Mouse (Mus musculus): ENCODE results near the gene Naaladl2. TPM values are rescaled to one million over a fixed set of nuclear protein-coding genes. Genes with fewer than 3 reads are reported as not detected.

Gene Naaladl2
- polyA plus RNA-seq, 1 experiment from 2014 or later: 2.8 TPM

GRCm38 (mm10) chr3:24126200-24126599 lies 1017.9 kb downstream of the Naaladl2 start:
- Histone ChIP-seq H3K4me2 (replicated peaks; ENCODE audit: low read depth) (no peak overlapping the region), H3K9ac (ENCODE audit: low read depth, low read length) (no peak overlapping the region), H3K27ac (ENCODE audit: low read depth, low read length) (no peak overlapping the region), H3K9me3 (ENCODE audit: control insufficient read depth) (no peaks in the 10 kb centered on the region), H3K4me3 (ENCODE audit: low read depth, low read length) (no peak overlapping the region), H3K27me3 (replicated peaks; ENCODE audit: control insufficient read depth, insufficient read depth, low read length) (no peaks in the 10 kb centered on the region), H3K4me1 (replicated peaks; ENCODE audit: control insufficient read depth, insufficient read depth, low read length) (no peaks in the 10 kb centered on the region), H3K36me3 (ENCODE audit: control insufficient read depth, insufficient read depth) (no peaks in the 10 kb centered on the region)
- WGBS: 75% methylated on average over 1 of the region's 1 CpGs
- no peak for ATAC-seq
- TF ChIP-seq CTCF (IDR thresholded peaks at IDR 0.05; ENCODE audit: low read depth): no peak

DNA sequence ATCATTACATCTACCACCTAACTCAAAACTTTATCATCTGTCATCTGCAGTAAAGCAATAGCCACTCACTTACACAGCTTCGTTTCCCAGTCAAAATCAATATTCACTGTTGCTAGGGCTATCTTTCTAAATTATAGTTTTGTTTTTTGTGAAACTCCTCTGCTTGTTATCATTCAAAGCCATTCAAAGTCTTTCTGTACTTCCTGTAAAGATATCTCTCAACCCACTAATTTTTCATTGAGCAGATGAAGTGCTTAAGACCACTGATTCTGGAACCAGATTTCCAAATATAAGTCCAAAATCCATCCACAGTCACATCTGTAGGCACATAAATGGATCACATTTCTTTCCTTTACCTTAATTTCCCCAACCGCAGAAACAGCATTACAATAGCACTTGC lies 1020.0 kb downstream of the Naaladl2 start:
- Histone ChIP-seq H3K4me3 (ENCODE audit: low read depth, low read length) (no peak overlapping the region), H3K36me3 (ENCODE audit: control insufficient read depth, insufficient read depth) (no peaks in the 10 kb centered on the region), H3K9me3 (ENCODE audit: control insufficient read depth) (no peaks in the 10 kb centered on the region), H3K4me1 (replicated peaks; ENCODE audit: control insufficient read depth, insufficient read depth, low read length) (no peaks in the 10 kb centered on the region), H3K4me2 (replicated peaks; ENCODE audit: low read depth) (no peak overlapping the region), H3K27ac (ENCODE audit: low read depth, low read length) (no peak overlapping the region), H3K9ac (ENCODE audit: low read depth, low read length) (no peak overlapping the region), H3K27me3 (replicated peaks; ENCODE audit: control insufficient read depth, insufficient read depth, low read length) (no peaks in the 10 kb centered on the region)
- ATAC-seq: no peak
- no peak for TF ChIP-seq CTCF (IDR thresholded peaks at IDR 0.05; ENCODE audit: low read depth)
- WGBS: 71% methylated on average over 2 of the region's 2 CpGs

DNA sequence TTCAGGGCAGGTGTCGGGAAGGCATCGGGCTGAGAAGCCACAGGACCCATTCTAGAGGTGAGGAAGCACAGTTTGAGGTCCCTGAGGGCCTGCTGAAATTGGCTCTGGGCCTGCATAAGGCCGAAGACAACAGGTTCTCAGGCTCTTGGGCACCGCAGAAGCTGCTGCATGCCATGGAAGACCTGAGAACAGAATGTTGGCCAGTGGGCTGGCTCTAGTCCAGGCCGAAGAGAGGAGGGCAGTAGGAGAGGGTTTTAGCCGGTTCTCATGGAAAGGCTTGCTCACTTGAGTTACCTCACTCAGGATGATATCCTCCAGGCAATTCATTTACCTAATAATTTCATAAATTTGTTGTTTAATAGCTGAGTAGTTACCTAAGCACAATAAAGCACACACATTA lies 1025.9 kb downstream of the Naaladl2 start:
- Histone ChIP-seq H3K9me3 (ENCODE audit: control insufficient read depth) (no peaks in the 10 kb centered on the region), H3K36me3 (ENCODE audit: control insufficient read depth, insufficient read depth) (no peaks in the 10 kb centered on the region), H3K4me3 (ENCODE audit: low read depth, low read length) (no peak overlapping the region), H3K27ac (ENCODE audit: low read depth, low read length) (no peak overlapping the region), H3K4me1 (replicated peaks; ENCODE audit: control insufficient read depth, insufficient read depth, low read length) (no peaks in the 10 kb centered on the region), H3K4me2 (replicated peaks; ENCODE audit: low read depth) (no peak overlapping the region), H3K27me3 (replicated peaks; ENCODE audit: control insufficient read depth, insufficient read depth, low read length) (no peaks in the 10 kb centered on the region), H3K9ac (ENCODE audit: low read depth, low read length) (no peak overlapping the region)
- 92% methylated on average over 6 of the region's 6 CpGs for WGBS
- no peak for ATAC-seq
- TF ChIP-seq CTCF (IDR thresholded peaks at IDR 0.05; ENCODE audit: low read depth): no peak

DNA sequence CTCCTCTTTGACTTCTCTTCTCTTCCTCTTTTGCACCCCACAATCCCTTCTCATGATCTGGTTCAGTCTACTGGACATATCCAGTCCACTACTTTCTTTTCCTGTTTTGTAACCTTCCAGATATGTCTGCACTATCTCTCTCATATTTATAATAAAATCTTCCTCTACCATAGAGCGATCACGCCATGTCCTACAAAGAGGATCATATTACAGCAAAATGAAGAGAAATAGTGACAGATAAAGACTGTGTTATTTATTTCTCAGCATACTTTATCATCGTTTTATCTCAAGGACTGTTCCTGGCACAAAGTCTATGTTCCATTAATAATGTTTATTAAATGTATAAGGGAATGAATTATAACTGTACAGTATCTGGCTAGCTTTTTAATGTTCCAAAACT lies 1029.2 kb downstream of the Naaladl2 start:
- Histone ChIP-seq H3K27ac (ENCODE audit: low read depth, low read length) (no peak overlapping the region), H3K4me3 (ENCODE audit: low read depth, low read length) (no peak overlapping the region), H3K4me1 (replicated peaks; ENCODE audit: control insufficient read depth, insufficient read depth, low read length) (no peaks in the 10 kb centered on the region), H3K9ac (ENCODE audit: low read depth, low read length) (no peak overlapping the region), H3K4me2 (replicated peaks; ENCODE audit: low read depth) (no peak overlapping the region), H3K36me3 (ENCODE audit: control insufficient read depth, insufficient read depth) (no peaks in the 10 kb centered on the region), H3K27me3 (replicated peaks; ENCODE audit: control insufficient read depth, insufficient read depth, low read length) (no peaks in the 10 kb centered on the region), H3K9me3 (ENCODE audit: control insufficient read depth) (no peaks in the 10 kb centered on the region)
- WGBS: 62% methylated on average over 3 of the region's 3 CpGs
- ATAC-seq: no peak
- no peak for TF ChIP-seq CTCF (IDR thresholded peaks at IDR 0.05; ENCODE audit: low read depth)

DNA sequence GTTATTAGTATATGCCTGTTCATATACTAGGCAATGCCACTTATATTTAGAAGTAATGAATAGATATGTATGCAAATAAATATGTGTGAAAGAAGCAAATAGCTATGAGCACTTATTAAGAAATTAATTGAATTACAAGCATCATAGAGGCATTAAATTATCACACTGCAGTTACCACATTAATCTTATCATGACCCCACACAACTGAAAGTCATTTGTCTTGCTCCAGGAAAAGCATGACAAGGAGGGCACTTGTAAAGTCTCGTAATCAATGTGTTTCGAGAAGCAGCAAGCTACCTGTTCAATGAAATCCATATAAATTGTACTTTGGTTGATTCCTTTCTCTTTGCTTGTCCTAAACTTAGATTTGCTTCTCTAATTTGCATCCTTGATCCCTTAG lies 1030.7 kb downstream of the Naaladl2 start:
- no peak overlapping the region for H3K27ac ChIP-seq (ENCODE audit: low read depth, low read length)
- H3K4me1 ChIP-seq (replicated peaks; ENCODE audit: control insufficient read depth, insufficient read depth, low read length): no peaks in the 10 kb centered on the region
- no peaks in the 10 kb centered on the region for H3K9me3 ChIP-seq (ENCODE audit: control insufficient read depth)
- no peak for ATAC-seq
- no peak overlapping the region for H3K4me2 ChIP-seq (replicated peaks; ENCODE audit: low read depth)
- no peak for TF ChIP-seq CTCF (IDR thresholded peaks at IDR 0.05; ENCODE audit: low read depth)
- H3K36me3 ChIP-seq (ENCODE audit: control insufficient read depth, insufficient read depth): no peaks in the 10 kb centered on the region
- no peak overlapping the region for H3K4me3 ChIP-seq (ENCODE audit: low read depth, low read length)
- H3K9ac ChIP-seq (ENCODE audit: low read depth, low read length): no peak overlapping the region
- 58% methylated on average over 2 of the region's 2 CpGs for WGBS
- no peaks in the 10 kb centered on the region for H3K27me3 ChIP-seq (replicated peaks; ENCODE audit: control insufficient read depth, insufficient read depth, low read length)

DNA sequence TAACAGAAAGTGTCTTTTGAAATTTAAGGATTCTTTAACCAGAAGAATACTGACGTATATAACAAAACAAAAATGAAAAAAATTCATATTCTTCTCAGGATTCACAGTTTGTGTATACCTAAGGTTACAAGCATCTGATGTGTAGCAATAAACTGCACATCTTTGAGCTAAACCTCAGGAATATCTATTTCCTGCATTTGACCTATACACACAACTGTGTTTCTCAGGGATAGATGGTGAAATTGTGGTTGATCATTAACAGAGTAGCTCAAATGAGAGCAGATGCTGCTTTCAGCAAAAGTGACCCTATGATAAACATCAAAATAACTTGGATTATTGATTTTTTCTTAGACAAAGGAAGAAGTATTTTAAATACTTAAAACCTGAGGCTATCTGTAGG lies 1037.7 kb downstream of the Naaladl2 start:
- ATAC-seq: no peak
- Histone ChIP-seq H3K9me3 (ENCODE audit: control insufficient read depth) (no peaks in the 10 kb centered on the region), H3K4me2 (replicated peaks; ENCODE audit: low read depth) (no peak overlapping the region), H3K27me3 (replicated peaks; ENCODE audit: control insufficient read depth, insufficient read depth, low read length) (no peaks in the 10 kb centered on the region), H3K9ac (ENCODE audit: low read depth, low read length) (no peak overlapping the region), H3K27ac (ENCODE audit: low read depth, low read length) (no peak overlapping the region), H3K36me3 (ENCODE audit: control insufficient read depth, insufficient read depth) (no peaks in the 10 kb centered on the region), H3K4me1 (replicated peaks; ENCODE audit: control insufficient read depth, insufficient read depth, low read length) (no peaks in the 10 kb centered on the region), H3K4me3 (ENCODE audit: low read depth, low read length) (no peak overlapping the region)
- no peak for TF ChIP-seq CTCF (IDR thresholded peaks at IDR 0.05; ENCODE audit: low read depth)
- 83% methylated on average over 1 of the region's 1 CpGs for WGBS

GRCm38 (mm10) chr3:24079761-24080160 lies 1064.3 kb downstream of the Naaladl2 start:
- no peaks in the 10 kb centered on the region for H3K36me3 ChIP-seq (ENCODE audit: control insufficient read depth, insufficient read depth)
- H3K4me1 ChIP-seq (replicated peaks; ENCODE audit: control insufficient read depth, insufficient read depth, low read length): no peaks in the 10 kb centered on the region
- H3K27ac ChIP-seq (ENCODE audit: low read depth, low read length): no peak overlapping the region
- 65% methylated on average over 4 of the region's 4 CpGs for WGBS
- H3K4me3 ChIP-seq (ENCODE audit: low read depth, low read length): no peak overlapping the region
- H3K9ac ChIP-seq (ENCODE audit: low read depth, low read length): no peak overlapping the region
- H3K9me3 ChIP-seq (ENCODE audit: control insufficient read depth): no peaks in the 10 kb centered on the region
- no peaks in the 10 kb centered on the region for H3K27me3 ChIP-seq (replicated peaks; ENCODE audit: control insufficient read depth, insufficient read depth, low read length)
- TF ChIP-seq CTCF (IDR thresholded peaks at IDR 0.05; ENCODE audit: low read depth): no peak
- no peak overlapping the region for H3K4me2 ChIP-seq (replicated peaks; ENCODE audit: low read depth)
- ATAC-seq: no peak

Measured in intestine, postnatal 0 days (tissue).